Mouse (Mus musculus) layer of hippocampus, adult 9-11 months (tissue): ENCODE measurements around the gene Olfr1209.

Source experiments
- DNase-seq: peaks from one replicate; pipeline ENCODE4 v3.0.0; 2022

The Olfr1209 gene

GRCm38 (mm10) chr2:88915057-88915456 lies at the start of gene Olfr1209:
Gene Olfr1209, minus strand, starts transcription at chr2:88915157.
- no peak for DNase-seq

- no peak for DNase-seq
Observed at GRCm38 (mm10) chr2:88953669-88954068, 38.7 kb upstream of the Olfr1209 start, which contains the start of gene Olfr1212. Gene Olfr1212, plus strand, starts transcription at chr2:88953969.

- no peak for DNase-seq
Observed at GRCm38 (mm10) chr2:88938011-88938410, 23.1 kb upstream of the Olfr1209 start, which contains the start of gene Olfr1211. Gene Olfr1211, minus strand, starts transcription at chr2:88938111.

- no peak for DNase-seq
Observed at GRCm38 (mm10) chr2:88902211-88902610, 12.7 kb downstream of the Olfr1209 start, which contains the start of gene Olfr1208. Gene Olfr1208, minus strand, starts transcription at chr2:88902311.

GRCm38 (mm10) chr2:88862931-88863330 lies 52.0 kb downstream of the Olfr1209 start, which contains the start of gene Olfr1206:
Gene Olfr1206, plus strand, starts transcription at chr2:88863231.
- no peak for DNase-seq
